Mouse (Mus musculus): Measurements from ENCODE around the gene Mlxip. TPM values are rescaled to one million over a fixed set of nuclear protein-coding genes. Genes with fewer than 3 reads are reported as not detected.

Gene Mlxip
- polyA plus RNA-seq (2017; shearing (Covaris generic)): 64.8 TPM

GRCm38 (mm10) chr5:123394303-123394956 is at the start of gene Mlxip:
Mlxip (plus strand) TSS chr5:123394798.

GRCm38 (mm10) chr5:123489112-123489785 is 94.7 kb downstream of the Mlxip start, which contains the start of the genes Lrrc43 and Il31:
Lrrc43 (plus strand) TSS chr5:123489305.
Il31 (minus strand) TSS chr5:123489489.

Other genes starting within 250 kb of the Mlxip start
- gene Psmd9, start 225.4 kb upstream of the Mlxip start, polyA plus RNA-seq (2017; shearing (Covaris generic)): 35.2 TPM
- not detected for gene Hpd, start 212.1 kb upstream of the Mlxip start, polyA plus RNA-seq (2017; shearing (Covaris generic))
- 0.61 TPM for gene Wdr66, start 142.7 kb upstream of the Mlxip start, polyA plus RNA-seq (2017; shearing (Covaris generic))
- gene Bcl7a, start 51.0 kb upstream of the Mlxip start, polyA plus RNA-seq (2017; shearing (Covaris generic)): 6.4 TPM
- not detected for gene Lrrc43, start 94.5 kb downstream of the Mlxip start, polyA plus RNA-seq (2017; shearing (Covaris generic))
- not detected for gene Il31, start 94.7 kb downstream of the Mlxip start, polyA plus RNA-seq (2017; shearing (Covaris generic))
- gene B3gnt4, start 115.7 kb downstream of the Mlxip start, polyA plus RNA-seq (2017; shearing (Covaris generic)): not detected
- 78.2 TPM for gene Diablo, start 129.4 kb downstream of the Mlxip start, polyA plus RNA-seq (2017; shearing (Covaris generic))
- not detected for gene Gm49027, start 130.7 kb downstream of the Mlxip start, polyA plus RNA-seq (2017; shearing (Covaris generic))
- 39.1 TPM for gene Vps33a, start 178.2 kb downstream of the Mlxip start, polyA plus RNA-seq (2017; shearing (Covaris generic))